Mouse (Mus musculus) embryonic facial prominence, embryonic 15.5 days (tissue): ENCODE data around the gene Fance. TPM values are rescaled to one million over a fixed set of nuclear protein-coding genes. Genes with fewer than 3 reads are reported as not detected.
A peak's percentile ranks its signal among the peaks of the same experiment; 100 is the strongest.
"Not testable (repeated sequence)": the region's sequence is repeated elsewhere in the genome, so short reads cannot be mapped to it uniquely, and the experiment has no call there.

Experiments used
- ATAC-seq: fragments of 200-750 bp; cut with Nextera tagmentation; 2 replicates; pipeline ENCODE4 v1.8.0; 2017; ENCODE audit warnings: low read depth, moderate TSS enrichment; ENCODE audit not compliant: insufficient number of reproducible peaks, low FRiP score, low TSS enrichment
- H3K27ac ChIP-seq: fragments of 300-500 bp; sonication (generic); replicated peaks from 2 replicates; pipeline ENCODE4 v1.5.1; 2015; ENCODE audit warnings: mild to moderate bottlenecking, inconsistent platforms
- H3K27me3 ChIP-seq: fragments of 300-500 bp; sonication (generic); 2 replicates; pipeline ENCODE4 v1.6.1; 2015; ENCODE audit warnings: inconsistent platforms
- H3K36me3 ChIP-seq: fragments of 300-500 bp; sonication (generic); 2 replicates; pipeline ENCODE4 v1.6.1; 2015; ENCODE audit warnings: mild to moderate bottlenecking, inconsistent platforms
- H3K4me1 ChIP-seq: fragments of 300-500 bp; sonication (generic); 2 replicates; pipeline ENCODE4 v1.6.1; 2015; ENCODE audit warnings: inconsistent platforms
- H3K4me2 ChIP-seq: fragments of 300-500 bp; sonication (generic); replicated peaks from 2 replicates; pipeline ENCODE4 v1.6.1; 2015; ENCODE audit warnings: mild to moderate bottlenecking, inconsistent platforms
- H3K4me3 ChIP-seq: fragments of 300-500 bp; sonication (generic); replicated peaks from 2 replicates; pipeline ENCODE4 v1.5.1; 2015; ENCODE audit warnings: mild to moderate bottlenecking, inconsistent platforms
- H3K9ac ChIP-seq: fragments of 300-500 bp; sonication (generic); 2 replicates; pipeline ENCODE4 v1.6.1; 2015; ENCODE audit warnings: inconsistent platforms
- H3K9me3 ChIP-seq: fragments of 300-500 bp; sonication (generic); replicated peaks from 2 replicates; pipeline ENCODE4 v1.6.1; 2016; ENCODE audit warnings: inconsistent platforms
- WGBS: fragments of 180-500 bp; shearing (Covaris S2); methylation state at CpG from one replicate; pipeline ENCODE4 v1.1.7; 2015; 5-methylcytosine and 5-hydroxymethylcytosine counted together
- polyA plus RNA-seq: library from polyadenylated mRNA; unstranded; fragments of >200 nt; fragmentation: Nextera tagmentation; extraction: Ambion mirVana; gene quantifications from 2 replicates; pipeline ENCODE4 v1.2.1, GENCODE M21; 2015

The Fance gene
- polyA plus RNA-seq, 1 experiment from 2014 or later = 37.6 TPM

GRCm38 (mm10) chr17:28311366-28312132, 1.8 kb upstream of the Fance start:
- no peak overlapping the region for H3K27ac ChIP-seq
- 49% methylated on average over 5 of the region's 5 CpGs for WGBS
- H3K4me3 ChIP-seq = no peak overlapping the region
- peaks cover 30% of the 10 kb centered on the region for H3K4me1 ChIP-seq
- peaks cover 11% of the 10 kb centered on the region for H3K36me3 ChIP-seq
- ATAC-seq = no peak
- no peak overlapping the region for H3K9ac ChIP-seq
- H3K27me3 ChIP-seq = no peaks in the 10 kb centered on the region
- H3K9me3 ChIP-seq = no peaks in the 10 kb centered on the region
- no peak overlapping the region for H3K4me2 ChIP-seq

DNA sequence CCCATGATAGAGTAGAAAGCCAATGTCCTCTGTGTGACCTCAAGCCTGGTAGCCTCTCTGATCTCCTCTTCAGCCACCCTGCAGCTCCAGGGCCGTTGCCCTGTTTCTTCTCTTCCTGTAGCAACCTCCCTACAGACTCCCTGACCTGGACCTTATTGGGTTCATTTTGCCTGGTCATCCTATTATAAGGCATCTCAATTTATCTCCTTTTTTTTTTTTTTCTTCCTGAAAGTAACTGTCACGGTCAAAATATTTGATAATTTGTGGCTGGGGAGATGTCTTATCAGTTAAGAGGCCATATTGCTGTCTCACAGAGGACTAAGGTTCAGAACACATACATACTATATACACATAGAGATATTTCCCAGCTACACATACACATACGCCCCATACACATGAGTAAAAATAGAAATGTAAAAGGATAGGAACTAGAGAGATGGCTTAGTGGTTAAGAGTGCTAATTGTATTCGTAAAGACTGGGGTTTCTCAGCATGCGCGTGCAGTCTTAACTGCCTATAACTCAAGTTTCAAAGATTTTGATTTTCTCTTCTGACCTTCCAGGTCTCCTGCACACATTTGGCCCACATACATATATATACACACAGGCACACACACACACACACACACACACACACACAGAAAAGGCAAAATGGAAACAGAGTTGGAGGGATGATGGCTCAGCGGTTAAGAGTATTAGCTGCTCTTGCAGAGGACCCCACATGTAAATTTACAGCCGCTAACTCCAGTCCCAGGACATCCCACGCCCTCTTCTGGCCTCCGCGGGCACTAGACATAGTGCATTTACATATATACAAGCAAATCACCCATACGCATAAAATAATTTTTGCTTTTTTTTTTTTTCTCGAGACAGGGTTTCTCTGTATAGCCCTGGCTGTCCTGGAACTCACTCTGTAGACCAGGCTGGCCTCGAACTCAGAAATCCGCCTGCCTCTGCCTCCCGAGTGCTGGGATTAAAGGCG, 797 bp upstream of the Fance start:
- WGBS = 21% methylated on average over 17 of the region's 17 CpGs
- no peak overlapping the region for H3K9ac ChIP-seq

DNA sequence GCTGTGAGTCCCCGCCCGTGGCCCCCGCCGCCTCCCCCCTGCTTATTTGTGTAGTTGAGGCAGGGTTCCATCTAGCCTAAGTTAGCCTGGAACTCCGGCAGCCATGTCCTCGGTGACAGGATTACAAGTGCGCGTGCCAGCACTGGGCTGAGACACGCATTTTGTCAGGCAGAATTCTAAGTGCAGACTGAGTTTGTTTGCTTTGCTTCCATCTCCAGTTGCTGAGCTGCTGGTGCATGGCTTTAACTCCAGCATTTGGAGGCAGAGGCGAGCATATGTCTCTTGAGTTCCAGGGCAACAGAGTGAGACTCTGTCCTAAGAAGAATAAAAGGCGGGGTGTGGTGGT, 534 bp downstream of the Fance start:
- WGBS = 1% methylated on average over 11 of the region's 11 CpGs
- Histone ChIP-seq H3K4me1 (peaks cover 22% of the 10 kb centered on the region), H3K27me3 (no peaks in the 10 kb centered on the region), H3K36me3 (peaks cover 34% of the 10 kb centered on the region), H3K9me3 (no peaks in the 10 kb centered on the region), H3K9ac (peak overlapping the region; percentile 72), H3K4me3 (peak overlapping the region; percentile 68), H3K4me2 (peak overlapping the region; percentile 82), H3K27ac (peak overlapping the region; percentile 91)
- ATAC-seq = peak; percentile 6

More for the DNA sequence above, 797 bp upstream of the Fance start:
- peaks cover 20% of the 10 kb centered on the region for H3K36me3 ChIP-seq
- H3K9me3 ChIP-seq = no peaks in the 10 kb centered on the region
- peak; percentile 2 for ATAC-seq
- H3K4me1 ChIP-seq = peaks cover 30% of the 10 kb centered on the region
- H3K4me3 ChIP-seq = peak overlapping the region; percentile 68
- no peaks in the 10 kb centered on the region for H3K27me3 ChIP-seq
- H3K4me2 ChIP-seq = peak overlapping the region; percentile 82
- peak overlapping the region; percentile 91 for H3K27ac ChIP-seq

GRCm38 (mm10) chr17:28315611-28316160, 2.4 kb downstream of the Fance start:
- no peak overlapping the region for H3K9ac ChIP-seq
- no peak overlapping the region; the same call in 1 of the 2 replicates for H3K27ac ChIP-seq
- no peaks in the 10 kb centered on the region for H3K27me3 ChIP-seq
- peaks cover 49% of the 10 kb centered on the region for H3K36me3 ChIP-seq
- no peak overlapping the region for H3K4me2 ChIP-seq
- H3K9me3 ChIP-seq = no peaks in the 10 kb centered on the region
- WGBS = 65% methylated on average over 20 of the region's 20 CpGs
- ATAC-seq = no peak
- peaks cover 22% of the 10 kb centered on the region for H3K4me1 ChIP-seq
- H3K4me3 ChIP-seq = no peak overlapping the region

GRCm38 (mm10) chr17:28316476-28316875, 3.2 kb downstream of the Fance start:
- WGBS = 86% methylated on average over 9 of the region's 9 CpGs
- H3K36me3 ChIP-seq = peaks cover 57% of the 10 kb centered on the region

GRCm38 (mm10) chr17:28317091-28317490, 3.8 kb downstream of the Fance start:
- ATAC-seq = no peak
- Histone ChIP-seq H3K27ac (no peak overlapping the region), H3K4me1 (peaks cover 22% of the 10 kb centered on the region), H3K27me3 (no peaks in the 10 kb centered on the region), H3K4me3 (no peak overlapping the region), H3K36me3 (peaks cover 64% of the 10 kb centered on the region), H3K9me3 (no peaks in the 10 kb centered on the region), H3K9ac (no peak overlapping the region), H3K4me2 (no peak overlapping the region)
- 55% methylated on average over 8 of the region's 8 CpGs for WGBS

More at GRCm38 (mm10) chr17:28316476-28316875, 3.2 kb downstream of the Fance start:
- H3K27ac ChIP-seq = no peak overlapping the region
- H3K4me1 ChIP-seq = peaks cover 22% of the 10 kb centered on the region
- H3K4me2 ChIP-seq = no peak overlapping the region
- no peak for ATAC-seq
- H3K9me3 ChIP-seq = no peaks in the 10 kb centered on the region
- no peak overlapping the region for H3K9ac ChIP-seq
- no peak overlapping the region for H3K4me3 ChIP-seq
- H3K27me3 ChIP-seq = no peaks in the 10 kb centered on the region

DNA sequence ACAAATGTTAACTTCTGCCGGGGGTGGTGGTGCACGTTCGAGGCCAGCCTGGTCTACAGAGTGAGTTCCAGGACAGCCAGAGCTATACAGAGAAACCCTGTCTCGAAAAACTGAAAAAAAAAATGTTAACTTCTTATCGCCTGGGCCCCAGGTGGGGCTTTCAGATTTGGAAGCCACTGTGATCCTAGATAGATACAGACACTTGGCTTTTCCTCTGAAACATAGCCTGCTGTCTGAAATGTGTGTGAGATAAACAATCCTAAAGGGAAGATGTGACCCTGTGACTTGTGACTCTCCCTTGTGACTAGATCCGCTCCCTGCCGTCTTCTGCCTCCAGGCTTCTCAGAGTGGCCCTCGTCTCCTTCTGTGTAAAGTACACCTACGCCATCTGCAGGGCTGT, 4.4 kb downstream of the Fance start:
- 83% methylated on average over 9 of the region's 9 CpGs for WGBS
- ATAC-seq = no peak
- Histone ChIP-seq H3K4me2 (no peak overlapping the region), H3K27ac (no peak overlapping the region), H3K4me3 (no peak overlapping the region), H3K9ac (no peak overlapping the region), H3K27me3 (no peaks in the 10 kb centered on the region), H3K36me3 (peaks cover 70% of the 10 kb centered on the region), H3K4me1 (peaks cover 22% of the 10 kb centered on the region), H3K9me3 (no peaks in the 10 kb centered on the region)

DNA sequence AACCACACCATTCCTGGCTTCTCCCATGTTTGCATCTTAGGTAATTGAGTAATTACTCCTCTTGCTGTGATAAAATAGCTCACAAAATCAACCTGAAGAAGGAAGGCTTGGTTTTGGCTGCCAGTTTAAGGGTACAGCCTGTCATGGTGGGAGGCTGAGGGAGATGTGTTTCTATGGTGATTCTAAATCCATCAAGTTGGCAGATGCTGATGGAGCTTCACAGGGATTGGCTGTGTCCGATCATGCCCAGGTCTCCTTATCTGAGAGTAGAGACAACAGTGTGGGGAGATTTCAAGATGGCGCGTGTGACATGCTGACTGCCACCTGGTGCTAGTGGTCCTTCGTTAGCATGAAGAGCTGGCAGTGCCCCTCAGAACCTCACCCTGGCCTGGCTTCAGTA, 8.4 kb downstream of the Fance start:
- H3K4me3 ChIP-seq = no peak overlapping the region
- WGBS = over 99% methylated on average over 4 of the region's 4 CpGs
- peaks cover 84% of the 10 kb centered on the region for H3K36me3 ChIP-seq
- H3K9me3 ChIP-seq = no peaks in the 10 kb centered on the region
- H3K4me2 ChIP-seq = no peak overlapping the region
- H3K27me3 ChIP-seq = no peaks in the 10 kb centered on the region
- no peak for ATAC-seq
- H3K4me1 ChIP-seq = no peaks in the 10 kb centered on the region
- H3K9ac ChIP-seq = no peak overlapping the region
- H3K27ac ChIP-seq = no peak overlapping the region

DNA sequence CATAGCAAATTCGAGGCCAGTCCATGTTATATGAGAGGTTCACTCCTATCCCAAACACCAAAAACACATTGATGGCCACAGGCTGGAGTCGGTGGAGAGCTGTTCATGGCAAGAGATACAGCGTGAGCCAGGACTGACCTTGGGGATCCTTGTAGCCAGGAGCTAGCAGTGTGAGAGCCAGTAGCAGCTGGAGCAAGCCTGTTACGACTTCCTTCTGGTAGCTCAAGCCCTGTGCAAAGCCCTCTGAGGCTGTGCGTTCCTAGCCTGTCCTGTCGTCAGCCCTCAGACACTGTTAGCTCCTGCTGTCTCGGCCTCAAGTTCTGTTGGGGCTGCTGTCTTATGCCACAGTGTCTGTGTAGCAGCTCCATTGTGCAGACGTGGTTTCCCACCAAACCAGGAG, 10.5 kb downstream of the Fance start:
- no peaks in the 10 kb centered on the region for H3K27me3 ChIP-seq
- WGBS = 88% methylated on average over 8 of the region's 8 CpGs
- H3K4me1 ChIP-seq = peaks cover 11% of the 10 kb centered on the region
- ATAC-seq = no peak
- no peak overlapping the region for H3K9ac ChIP-seq
- H3K27ac ChIP-seq = no peak overlapping the region
- H3K4me2 ChIP-seq = no peak overlapping the region
- H3K36me3 ChIP-seq = peaks cover 63% of the 10 kb centered on the region
- H3K4me3 ChIP-seq = no peak overlapping the region
- H3K9me3 ChIP-seq = no peaks in the 10 kb centered on the region

DNA sequence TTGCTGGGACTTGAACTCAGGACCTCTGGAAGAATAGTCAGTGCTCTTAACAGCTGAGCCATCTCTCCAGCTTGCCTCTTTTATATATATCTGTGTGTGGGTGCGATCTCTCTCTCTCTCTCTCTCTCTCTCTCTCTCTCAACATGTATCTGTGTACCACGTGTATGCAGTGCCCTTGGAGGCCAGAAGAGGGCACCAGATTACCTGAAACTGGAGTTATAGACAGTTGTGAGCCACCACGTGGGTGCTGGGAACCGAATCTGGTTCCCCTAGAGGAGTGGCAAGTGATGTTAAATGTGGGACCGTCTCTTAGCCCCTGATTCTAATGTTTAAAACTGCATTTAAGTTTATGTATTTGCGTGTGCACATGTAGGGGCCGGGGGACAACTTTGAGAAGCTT, 11.1 kb downstream of the Fance start:
- Histone ChIP-seq H3K36me3 (peaks cover 57% of the 10 kb centered on the region), H3K4me1 (peaks cover 12% of the 10 kb centered on the region)
- not testable (repeated sequence) for H3K9ac ChIP-seq, H3K27me3 ChIP-seq, H3K27ac ChIP-seq, H3K4me2 ChIP-seq, ATAC-seq, H3K4me3 ChIP-seq, H3K9me3 ChIP-seq
- 98% methylated on average over 7 of the region's 7 CpGs for WGBS

GRCm38 (mm10) chr17:28325751-28326150, 12.4 kb downstream of the Fance start:
- Histone ChIP-seq H3K9me3 (no peaks in the 10 kb centered on the region), H3K27ac (no peak overlapping the region), H3K36me3 (peaks cover 52% of the 10 kb centered on the region), H3K9ac (no peak overlapping the region), H3K27me3 (no peaks in the 10 kb centered on the region), H3K4me2 (no peak overlapping the region), H3K4me3 (no peak overlapping the region), H3K4me1 (peaks cover 21% of the 10 kb centered on the region)
- 85% methylated on average over 8 of the region's 8 CpGs for WGBS
- ATAC-seq = no peak
